Mouse (Mus musculus) activated CD4-positive, CD25-positive, alpha-beta regulatory T cell (primary cell): ENCODE data around the gene Gm14862. TPM values are rescaled to one million over a fixed set of nuclear protein-coding genes. Genes with fewer than 3 reads are reported as not detected.

Experiments used
- polyA plus RNA-seq, 2 experiments: library from polyadenylated mRNA; unstranded; fragments of 100-300 nt; shearing (Covaris generic); gene quantifications; one replicate each; pipeline ENCODE4 v1.2.1; 2017

Gm14862 gene
- polyA plus RNA-seq: not detected

DNA sequence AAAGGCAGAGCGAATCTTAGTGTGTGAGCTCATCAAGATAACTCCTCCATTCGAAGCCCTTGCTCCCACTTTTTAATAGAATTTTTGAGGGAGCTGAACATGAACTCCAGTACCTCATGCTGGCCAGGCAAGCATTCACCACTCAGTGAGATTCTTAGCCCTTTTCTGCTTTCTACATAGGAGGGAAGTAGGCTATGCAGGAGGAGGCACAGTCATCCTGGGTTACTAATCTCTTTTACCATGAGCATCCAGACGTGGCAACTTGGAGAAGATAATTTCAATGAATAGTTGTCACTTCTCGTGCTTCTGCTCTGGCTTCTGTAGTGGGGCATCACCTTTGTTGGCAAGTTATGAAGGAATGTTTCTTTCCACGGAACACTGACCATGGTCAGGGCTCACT lies at the start of gene Gm14862:
Gene Gm14862 (minus strand): TSS at position 134 of the 400 bp plus-strand sequence.

DNA sequence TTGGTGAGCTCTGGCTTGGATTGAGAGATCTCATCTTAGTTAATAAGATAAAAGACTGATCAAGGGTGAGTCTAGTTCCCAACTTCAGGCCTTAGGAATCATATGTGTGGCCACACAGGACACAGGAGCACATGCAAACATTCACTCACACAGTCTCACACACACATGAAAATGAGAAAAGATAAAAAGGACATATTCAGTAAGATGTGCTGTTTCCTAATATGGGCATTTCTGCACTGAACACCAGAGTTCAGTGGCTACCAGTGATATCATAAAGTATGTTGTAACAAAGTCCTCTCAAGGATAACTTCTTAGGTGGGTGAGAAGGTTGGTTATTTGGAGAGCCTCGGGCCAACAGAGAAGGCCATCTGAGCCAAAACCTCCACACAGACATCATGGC lies 26.8 kb upstream of the Gm14862 start, which contains the start of gene H2al1m:
Gene H2al1m (plus strand): TSS at position 301 of the 400 bp plus-strand sequence.

DNA sequence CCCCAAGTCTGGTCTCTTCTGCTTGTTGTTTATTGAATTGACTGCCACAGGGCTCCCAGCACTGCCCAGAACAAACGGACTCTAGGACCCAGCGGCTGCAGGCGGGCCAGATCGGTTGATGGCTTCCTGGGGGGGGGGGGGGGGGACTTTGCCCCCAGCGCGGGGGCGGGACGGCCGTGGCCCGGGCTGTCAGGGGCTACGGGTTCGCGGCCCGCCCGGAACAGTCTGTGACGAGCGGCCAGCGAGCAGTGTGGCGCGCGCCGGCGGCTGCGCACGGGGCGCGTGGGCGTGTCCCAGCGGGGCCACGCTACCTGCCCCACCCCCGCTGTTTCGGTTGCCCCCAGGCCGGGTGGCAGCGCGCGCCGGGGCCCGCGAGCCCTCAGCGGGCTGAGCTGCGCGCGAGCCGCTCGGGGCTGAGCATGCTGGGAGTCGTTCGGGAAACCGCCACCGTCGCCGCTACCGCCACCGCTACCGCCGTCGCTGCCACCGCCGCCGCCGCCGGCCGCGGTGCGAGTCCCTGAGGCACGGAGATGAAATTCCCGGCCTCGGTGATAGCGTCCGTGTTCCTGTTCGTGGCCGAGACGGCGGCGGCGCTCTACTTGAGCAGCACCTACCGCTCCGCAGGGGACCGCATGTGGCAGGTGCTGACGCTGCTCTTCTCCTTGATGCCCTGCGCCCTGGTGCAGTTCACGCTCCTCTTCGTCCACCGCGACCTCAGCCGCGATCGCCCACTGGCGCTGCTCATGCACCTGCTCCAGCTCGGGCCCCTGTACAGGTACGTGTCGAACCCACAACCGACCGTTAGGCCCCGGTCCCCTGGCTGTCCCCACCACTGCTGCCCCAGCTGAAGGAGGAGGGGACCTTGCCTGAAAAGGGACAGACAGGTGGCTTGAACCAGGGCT lies 16.0 kb upstream of the Gm14862 start, which contains the start of gene Xk:
Gene Xk (plus strand): TSS at position 297 of the 902 bp plus-strand sequence.

Other genes with a start within 250 kb of the Gm14862 start
- gene Fthl17e, start 223.4 kb downstream of the Gm14862 start, polyA plus RNA-seq: not detected
- gene Fthl17f, start 193.9 kb downstream of the Gm14862 start, polyA plus RNA-seq: not detected
- gene 4930402K13Rik, start 152.3 kb downstream of the Gm14862 start, polyA plus RNA-seq: not detected
- gene Lancl3, start 57.0 kb downstream of the Gm14862 start, polyA plus RNA-seq: under 1 TPM; 0.09 to 0.24 TPM
- gene Xk, start 15.9 kb upstream of the Gm14862 start, polyA plus RNA-seq: 1 to 10 TPM in 1 of 2 experiments, under 1 TPM in 1; 0.47 to 3.9 TPM
- gene H2al1m, start 26.9 kb upstream of the Gm14862 start, polyA plus RNA-seq: under 1 TPM in 1 of 2 experiments, not detected in 1; 0.74 TPM
- gene H2al1k, start 93.7 kb upstream of the Gm14862 start, polyA plus RNA-seq: not detected
- gene Cybb, start 230.9 kb upstream of the Gm14862 start, polyA plus RNA-seq: 10 to 100 TPM in 1 of 2 experiments, 1 to 10 TPM in 1; 6.3 to 17.9 TPM